Mouse (Mus musculus): ENCODE results near the gene Srgap3. TPM values are rescaled to one million over a fixed set of nuclear protein-coding genes. Genes with fewer than 3 reads are reported as not detected.

Gene Srgap3
- polyA plus RNA-seq, 3 experiments from 2014 or later = 0.20 to 0.90 (median 0.68) TPM

- ATAC-seq = no peak
Measured at GRCm38 (mm10) chr6:112809658-112810520, 137.2 kb downstream of the Srgap3 start.

- no peak for ATAC-seq
Measured at GRCm38 (mm10) chr6:112808738-112809137, 138.3 kb downstream of the Srgap3 start.

GRCm38 (mm10) chr6:112801917-112802316 is 145.1 kb downstream of the Srgap3 start:
- ATAC-seq = no peak

- ATAC-seq = no peak
Measured at GRCm38 (mm10) chr6:112798378-112798777, 148.7 kb downstream of the Srgap3 start.

- no peak for ATAC-seq
Measured at GRCm38 (mm10) chr6:112796607-112797006, 150.5 kb downstream of the Srgap3 start.

- no peak for ATAC-seq
Measured at GRCm38 (mm10) chr6:112793887-112794286, 153.2 kb downstream of the Srgap3 start.

GRCm38 (mm10) chr6:112789901-112790300 is 157.2 kb downstream of the Srgap3 start:
- no peak for ATAC-seq

- ATAC-seq = no peak
Measured at GRCm38 (mm10) chr6:112788617-112789016, 158.4 kb downstream of the Srgap3 start.

- ATAC-seq = no peak
Measured at GRCm38 (mm10) chr6:112788174-112788573, 158.9 kb downstream of the Srgap3 start.

- ATAC-seq = no peak
Measured at GRCm38 (mm10) chr6:112781409-112782093, 165.5 kb downstream of the Srgap3 start.

- ATAC-seq = no peak
Measured at GRCm38 (mm10) chr6:112778211-112778610, 168.9 kb downstream of the Srgap3 start.

- ATAC-seq = no peak
Measured at GRCm38 (mm10) chr6:112776718-112777117, 170.3 kb downstream of the Srgap3 start.

GRCm38 (mm10) chr6:112773754-112774153 is 173.3 kb downstream of the Srgap3 start:
- ATAC-seq = no peak

- no peak for ATAC-seq
Measured at GRCm38 (mm10) chr6:112770996-112771395, 176.1 kb downstream of the Srgap3 start.

- ATAC-seq = no peak
Measured at GRCm38 (mm10) chr6:112758541-112758940, 188.5 kb downstream of the Srgap3 start.

- ATAC-seq = no peak
Measured at GRCm38 (mm10) chr6:112756866-112757265, 190.2 kb downstream of the Srgap3 start.

GRCm38 (mm10) chr6:112754994-112755393 is 192.1 kb downstream of the Srgap3 start:
- no peak for ATAC-seq

GRCm38 (mm10) chr6:112752517-112752916 is 194.5 kb downstream of the Srgap3 start:
- no peak for ATAC-seq

GRCm38 (mm10) chr6:112752007-112752406 is 195.1 kb downstream of the Srgap3 start:
- ATAC-seq = no peak

- ATAC-seq = no peak
Measured at GRCm38 (mm10) chr6:112742297-112742696, 204.8 kb downstream of the Srgap3 start.

GRCm38 (mm10) chr6:112741766-112742165 is 205.3 kb downstream of the Srgap3 start:
- ATAC-seq = no peak

GRCm38 (mm10) chr6:112739635-112740034 is 207.4 kb downstream of the Srgap3 start:
- ATAC-seq = no peak

GRCm38 (mm10) chr6:112738924-112739323 is 208.1 kb downstream of the Srgap3 start:
- ATAC-seq = no peak

GRCm38 (mm10) chr6:112736471-112736870 is 210.6 kb downstream of the Srgap3 start:
- no peak for ATAC-seq
